Mouse (Mus musculus): Measurements from ENCODE around the gene Aspscr1.

The Aspscr1 gene

GRCm38 (mm10) chr11:120672687-120673593 lies at the start of gene Aspscr1:
Gene Aspscr1, plus strand, starts transcription at chr11:120672973.
- peak; percentile 97 for DNase-seq

GRCm38 (mm10) chr11:120623961-120624679 lies 48.7 kb upstream of the Aspscr1 start:
- peak; percentile 76 to 81 for DNase-seq

GRCm38 (mm10) chr11:120624680-120625111 lies 48.1 kb upstream of the Aspscr1 start:
- DNase-seq: peak; percentile 90 to 92

- DNase-seq: no peak
Observed at GRCm38 (mm10) chr11:120625152-120625775, 47.5 kb upstream of the Aspscr1 start, which contains the start of gene Sirt7. Gene Sirt7, minus strand, starts transcription at chr11:120625240.

- DNase-seq: no peak
Observed at GRCm38 (mm10) chr11:120626785-120627467, 45.8 kb upstream of the Aspscr1 start.

- DNase-seq: peak; percentile 48 to 58
Observed at GRCm38 (mm10) chr11:120627468-120628300, 45.1 kb upstream of the Aspscr1 start.

- DNase-seq: peak in 1 of 2 experiments; percentile 19
Observed at GRCm38 (mm10) chr11:120628601-120629340, 44.0 kb upstream of the Aspscr1 start.

- DNase-seq: peak; percentile 65 to 66
Observed at GRCm38 (mm10) chr11:120629341-120629730, 43.4 kb upstream of the Aspscr1 start.

- DNase-seq: peak; percentile 53 to 54
Observed at GRCm38 (mm10) chr11:120629911-120630310, 42.9 kb upstream of the Aspscr1 start.

GRCm38 (mm10) chr11:120630401-120630871 lies 42.3 kb upstream of the Aspscr1 start:
- DNase-seq: peak; percentile 71 to 76

GRCm38 (mm10) chr11:120630881-120631725 lies 41.7 kb upstream of the Aspscr1 start:
- DNase-seq: peak in 1 of 2 experiments; percentile 17

GRCm38 (mm10) chr11:120631726-120632448 lies 40.9 kb upstream of the Aspscr1 start:
- DNase-seq: no peak

- DNase-seq: peak; percentile 78 to 81
Observed at GRCm38 (mm10) chr11:120632559-120633519, 39.9 kb upstream of the Aspscr1 start.

GRCm38 (mm10) chr11:120633520-120634343 lies 39.0 kb upstream of the Aspscr1 start, which contains the start of gene Mafg:
Gene Mafg, minus strand, starts transcription at chr11:120633600.
- DNase-seq: peak; percentile 95 to 97

GRCm38 (mm10) chr11:120634810-120635209 lies 38.0 kb upstream of the Aspscr1 start:
- DNase-seq: no peak

GRCm38 (mm10) chr11:120641255-120641654 lies 31.5 kb upstream of the Aspscr1 start:
- DNase-seq: peak in 1 of 2 experiments; percentile 19

GRCm38 (mm10) chr11:120641869-120642268 lies 30.9 kb upstream of the Aspscr1 start:
- DNase-seq: peak in 1 of 2 experiments; percentile 18
